Mouse (Mus musculus): ENCODE results near the gene Tesk1. TPM values are rescaled to one million over a fixed set of nuclear protein-coding genes. Genes with fewer than 3 reads are reported as not detected.
A peak's percentile ranks its signal among the peaks of the same experiment; 100 is the strongest.

Gene Tesk1
- polyA plus RNA-seq, 1 experiment, result 109 TPM

DNA sequence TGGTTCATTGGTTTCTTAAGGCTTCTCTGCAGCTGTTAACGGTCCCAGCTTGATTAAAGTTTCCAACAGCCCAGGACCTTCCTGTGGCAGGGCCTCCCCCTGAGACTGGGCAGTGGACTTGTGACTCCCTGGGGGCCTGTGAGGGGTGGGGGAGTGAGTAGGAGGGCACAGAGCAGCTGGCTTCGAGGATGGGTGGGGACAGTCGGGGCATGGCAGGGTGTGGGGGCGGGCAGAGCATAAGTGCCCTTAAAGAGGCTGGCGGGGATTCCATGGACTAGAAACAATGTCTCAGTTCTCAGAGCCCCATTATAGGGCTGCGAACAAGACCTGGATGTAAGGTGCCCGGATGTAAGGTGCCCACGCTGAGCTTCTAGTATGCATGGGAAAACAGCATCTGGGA, 15.4 kb downstream of the Tesk1 start:
- DNase-seq (ENCODE audit: low read depth), result no peak
- TF ChIP-seq POLR2A (IDR thresholded peaks at IDR 0.05; ENCODE audit: borderline replicate concordance, extremely low read depth, insufficient read depth, insufficient read length, poor library complexity, severe bottlenecking) (no peak), CTCF (IDR thresholded peaks at IDR 0.05; ENCODE audit: borderline replicate concordance, extremely low read depth, insufficient read depth, insufficient read length) (no peak)

DNA sequence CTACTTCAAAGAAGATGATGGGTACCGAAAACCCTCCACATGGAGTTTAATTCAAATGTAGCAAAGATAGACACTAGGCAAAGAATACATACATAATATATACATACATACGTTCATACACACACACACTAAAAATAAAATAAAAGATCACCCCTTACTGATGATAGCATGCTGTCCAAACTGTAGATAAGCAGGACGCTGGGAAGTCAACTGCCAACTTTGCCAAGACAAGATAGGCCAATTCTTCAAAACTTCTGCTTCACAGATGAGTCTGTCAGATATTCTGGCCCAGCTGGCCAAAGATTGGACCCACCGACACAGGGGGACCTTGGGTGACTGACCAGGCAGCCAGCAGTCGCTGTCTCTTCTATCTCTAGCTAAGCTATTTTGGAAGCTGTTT, 21.4 kb downstream of the Tesk1 start:
- DNase-seq (ENCODE audit: low read depth), result no peak
- TF ChIP-seq CTCF (IDR thresholded peaks at IDR 0.05; ENCODE audit: borderline replicate concordance, extremely low read depth, insufficient read depth, insufficient read length) (no peak), POLR2A (IDR thresholded peaks at IDR 0.05; ENCODE audit: borderline replicate concordance, extremely low read depth, insufficient read depth, insufficient read length, poor library complexity, severe bottlenecking) (no peak)

DNA sequence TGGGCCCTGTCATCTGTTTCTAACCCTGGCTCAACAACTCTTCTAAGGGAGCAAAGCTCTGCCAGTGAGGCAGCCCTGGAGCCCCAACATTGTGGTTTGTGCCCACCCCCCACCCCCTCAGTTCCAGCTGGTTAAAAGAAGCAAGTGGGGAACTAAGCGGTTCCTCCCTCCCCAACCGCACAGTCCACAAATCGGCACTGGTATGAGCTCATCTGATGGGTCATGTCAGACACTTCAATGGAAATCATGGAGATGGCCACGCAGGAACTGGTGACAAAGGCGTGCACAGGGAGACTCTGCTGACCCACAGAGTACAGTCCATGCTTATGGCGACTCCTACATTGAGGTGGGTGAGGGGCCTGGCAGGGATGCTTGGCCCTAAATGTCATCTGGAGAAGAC, 24.2 kb downstream of the Tesk1 start:
- TF ChIP-seq CTCF (IDR thresholded peaks at IDR 0.05; ENCODE audit: borderline replicate concordance, extremely low read depth, insufficient read depth, insufficient read length), result no peak
- no peak for TF ChIP-seq POLR2A (IDR thresholded peaks at IDR 0.05; ENCODE audit: borderline replicate concordance, extremely low read depth, insufficient read depth, insufficient read length, poor library complexity, severe bottlenecking)
- no peak for DNase-seq (ENCODE audit: low read depth)

- no peak for TF ChIP-seq POLR2A (IDR thresholded peaks at IDR 0.05; ENCODE audit: borderline replicate concordance, extremely low read depth, insufficient read depth, insufficient read length, poor library complexity, severe bottlenecking)
- no peak for TF ChIP-seq CTCF (IDR thresholded peaks at IDR 0.05; ENCODE audit: borderline replicate concordance, extremely low read depth, insufficient read depth, insufficient read length)
Measured at GRCm38 (mm10) chr4:43466872-43467271, 25.1 kb downstream of the Tesk1 start.

DNA sequence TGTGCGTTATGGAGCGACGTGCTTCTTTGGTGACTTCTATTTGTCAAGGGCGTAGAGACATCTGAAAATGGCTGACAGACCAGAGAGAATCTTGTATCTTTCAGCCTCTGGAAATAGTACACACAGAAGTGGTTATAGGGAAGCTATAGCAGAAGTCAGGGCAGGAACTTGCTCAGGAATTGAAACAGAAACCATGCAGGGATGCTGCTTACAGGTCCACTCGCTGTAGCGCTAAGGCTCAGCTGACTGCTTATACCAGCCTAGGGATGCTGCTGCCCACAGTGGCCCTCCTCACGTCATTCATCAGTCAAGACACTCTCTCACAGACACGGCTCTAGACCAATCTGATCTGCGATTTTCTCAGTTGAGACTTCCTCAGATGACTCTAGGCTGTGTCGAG, 28.6 kb downstream of the Tesk1 start:
- DNase-seq (ENCODE audit: low read depth), result no peak
- no peak for TF ChIP-seq POLR2A (IDR thresholded peaks at IDR 0.05; ENCODE audit: borderline replicate concordance, extremely low read depth, insufficient read depth, insufficient read length, poor library complexity, severe bottlenecking)
- no peak for TF ChIP-seq CTCF (IDR thresholded peaks at IDR 0.05; ENCODE audit: borderline replicate concordance, extremely low read depth, insufficient read depth, insufficient read length)

More at GRCm38 (mm10) chr4:43466872-43467271, 25.1 kb downstream of the Tesk1 start:
- DNase-seq (ENCODE audit: low read depth), result no peak

- no peak for TF ChIP-seq POLR2A (IDR thresholded peaks at IDR 0.05; ENCODE audit: borderline replicate concordance, extremely low read depth, insufficient read depth, insufficient read length, poor library complexity, severe bottlenecking)
- no peak for TF ChIP-seq CTCF (IDR thresholded peaks at IDR 0.05; ENCODE audit: borderline replicate concordance, extremely low read depth, insufficient read depth, insufficient read length)
- no peak for DNase-seq (ENCODE audit: low read depth)
Measured at GRCm38 (mm10) chr4:43473636-43474035, 31.9 kb downstream of the Tesk1 start.

- TF ChIP-seq CTCF (IDR thresholded peaks at IDR 0.05; ENCODE audit: borderline replicate concordance, extremely low read depth, insufficient read depth, insufficient read length) (no peak), POLR2A (IDR thresholded peaks at IDR 0.05; ENCODE audit: borderline replicate concordance, extremely low read depth, insufficient read depth, insufficient read length, poor library complexity, severe bottlenecking) (no peak)
- no peak for DNase-seq (ENCODE audit: low read depth)
Measured at GRCm38 (mm10) chr4:43476604-43477003, 34.9 kb downstream of the Tesk1 start.

DNA sequence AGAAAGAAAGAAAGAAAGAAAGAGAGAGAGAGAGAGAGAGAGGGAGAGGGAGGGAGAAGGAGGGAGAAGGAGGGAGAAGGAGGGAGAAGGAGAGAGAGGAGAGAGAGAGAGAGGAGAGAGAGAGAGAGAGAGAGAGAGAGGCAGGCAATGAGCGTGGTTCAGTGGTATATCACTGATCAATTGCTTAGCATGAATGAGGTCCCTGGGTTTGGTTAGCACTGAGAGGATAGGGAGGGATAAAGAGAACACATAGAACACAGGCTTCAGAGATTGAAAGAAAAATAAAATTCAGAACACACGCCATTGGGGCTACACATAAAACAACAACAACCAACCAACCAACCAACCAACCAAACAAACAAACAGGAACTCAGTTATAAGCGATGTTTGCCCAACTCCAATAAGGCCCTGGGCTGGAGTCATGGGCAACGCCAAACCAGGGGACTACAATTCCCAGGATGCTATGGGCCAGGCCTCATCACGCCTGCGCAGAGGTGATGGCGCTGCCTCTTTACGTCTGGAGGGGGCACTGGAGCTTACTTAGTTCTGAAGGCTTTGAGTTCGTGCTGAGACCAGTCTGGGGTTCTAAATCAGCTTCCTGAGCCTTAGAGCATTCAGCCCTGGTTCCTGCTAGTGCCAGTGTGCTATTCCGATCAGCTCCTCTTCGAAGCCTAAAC, 36.3 kb downstream of the Tesk1 start:
- TF ChIP-seq POLR2A (IDR thresholded peaks at IDR 0.05; ENCODE audit: borderline replicate concordance, extremely low read depth, insufficient read depth, insufficient read length, poor library complexity, severe bottlenecking) (no peak), CTCF (IDR thresholded peaks at IDR 0.05; ENCODE audit: borderline replicate concordance, extremely low read depth, insufficient read depth, insufficient read length) (peak; percentile 48; the same call in 1 of the 2 replicates)
- peak; percentile 96 for DNase-seq (ENCODE audit: low read depth)

GRCm38 (mm10) chr4:43478534-43478858, 36.8 kb downstream of the Tesk1 start:
- TF ChIP-seq CTCF (IDR thresholded peaks at IDR 0.05; ENCODE audit: borderline replicate concordance, extremely low read depth, insufficient read depth, insufficient read length), result no peak
- TF ChIP-seq POLR2A (IDR thresholded peaks at IDR 0.05; ENCODE audit: borderline replicate concordance, extremely low read depth, insufficient read depth, insufficient read length, poor library complexity, severe bottlenecking), result no peak
- no peak for DNase-seq (ENCODE audit: low read depth)

- peak; percentile 59 for DNase-seq (ENCODE audit: low read depth)
- TF ChIP-seq CTCF (IDR thresholded peaks at IDR 0.05; ENCODE audit: borderline replicate concordance, extremely low read depth, insufficient read depth, insufficient read length) (peak; percentile 46; the same call in 1 of the 2 replicates), POLR2A (IDR thresholded peaks at IDR 0.05; ENCODE audit: borderline replicate concordance, extremely low read depth, insufficient read depth, insufficient read length, poor library complexity, severe bottlenecking) (no peak)
Measured at GRCm38 (mm10) chr4:43478906-43479832, 37.4 kb downstream of the Tesk1 start.

DNA sequence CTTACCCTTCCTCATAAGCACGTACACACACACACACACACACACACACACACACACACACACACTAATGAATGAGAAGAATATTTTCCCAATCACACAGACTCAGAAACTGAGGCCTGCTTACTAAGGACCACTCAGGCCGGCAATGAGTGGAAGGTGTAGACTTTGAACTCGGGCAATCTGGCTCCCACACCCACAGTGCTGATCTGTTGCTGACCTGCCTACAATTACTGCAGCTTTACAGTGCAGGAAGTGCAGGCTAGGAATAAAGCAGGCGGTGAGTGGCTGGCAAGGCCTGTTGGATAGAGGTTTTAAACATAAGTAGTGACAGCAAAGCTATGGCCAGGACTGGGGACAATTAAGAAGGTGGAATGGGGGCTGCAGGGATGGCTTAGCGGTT, 39.2 kb downstream of the Tesk1 start:
- no peak for DNase-seq (ENCODE audit: low read depth)
- no peak for TF ChIP-seq POLR2A (IDR thresholded peaks at IDR 0.05; ENCODE audit: borderline replicate concordance, extremely low read depth, insufficient read depth, insufficient read length, poor library complexity, severe bottlenecking)

Data from brain, embryonic 14.5 days (tissue).